Mouse (Mus musculus): Measurements from ENCODE around the gene Zbtb20. TPM values are rescaled to one million over a fixed set of nuclear protein-coding genes. Genes with fewer than 3 reads are reported as not detected.
A peak's percentile ranks its signal among the peaks of the same experiment; 100 is the strongest.

Gene Zbtb20
- total and polyA plus RNA-seq, 3 experiments, result 31.1 to 199 (median 161) TPM

DNA sequence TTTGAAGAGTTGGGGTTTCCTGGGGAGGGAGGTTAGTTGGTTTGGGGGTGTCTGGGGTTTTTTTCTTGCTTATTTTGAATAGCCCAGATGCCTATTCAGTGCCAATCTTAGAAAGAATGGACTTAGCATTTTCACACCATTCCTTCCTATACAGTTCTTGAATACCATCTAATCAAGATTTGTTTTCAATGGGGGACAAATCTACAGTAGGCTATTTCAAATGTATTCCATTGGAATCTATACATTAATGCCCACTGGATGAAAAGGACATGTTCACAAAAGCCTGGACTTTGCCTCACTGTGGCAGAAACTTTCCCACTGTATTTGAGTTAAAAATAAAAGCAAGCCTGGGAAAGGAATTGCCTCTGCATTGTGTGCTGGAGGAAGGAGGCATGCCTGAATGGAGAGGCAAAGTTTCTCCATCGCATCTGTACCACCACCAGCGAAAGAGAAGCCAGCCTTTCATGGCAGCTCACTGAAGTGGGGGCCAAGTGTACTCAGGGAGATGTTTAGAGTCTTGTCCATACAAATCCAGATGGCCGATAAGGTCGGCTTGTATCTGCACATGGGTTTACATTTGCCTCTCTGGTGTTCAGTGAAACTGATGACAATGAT lies 728.8 kb downstream of the Zbtb20 start:
- no peak overlapping the region for H3K27ac ChIP-seq
- H3K27me3 ChIP-seq (ENCODE audit: control insufficient read depth, insufficient read depth, low read length), result no peaks in the 10 kb centered on the region
- peaks cover 21% of the 10 kb centered on the region for H3K36me3 ChIP-seq (ENCODE audit: control insufficient read depth, insufficient read depth, low read length)
- TF ChIP-seq CTCF (IDR thresholded peaks at IDR 0.05) (no peak), POLR2A (IDR thresholded peaks at IDR 0.05; ENCODE audit: insufficient read depth, low read depth, low read length) (no peak), EP300 (IDR thresholded peaks at IDR 0.05; ENCODE audit: insufficient read depth, low read depth, low read length) (no peak)
- 61% methylated on average over 4 of the region's 4 CpGs for WGBS
- no peak overlapping the region for H3K4me3 ChIP-seq
- DNase-seq, result no peak
- no peaks in the 10 kb centered on the region for H3K79me2 ChIP-seq (replicated peaks; ENCODE audit: control insufficient read depth, insufficient read depth, low read length)
- H3K9ac ChIP-seq (ENCODE audit: low read depth, low read length), result no peak overlapping the region
- intact Hi-C loops (cut with DNase I), result no loop called here
- H3K4me1 ChIP-seq (ENCODE audit: control insufficient read depth, insufficient read depth, low read length), result peaks cover 3% of the 10 kb centered on the region

DNA sequence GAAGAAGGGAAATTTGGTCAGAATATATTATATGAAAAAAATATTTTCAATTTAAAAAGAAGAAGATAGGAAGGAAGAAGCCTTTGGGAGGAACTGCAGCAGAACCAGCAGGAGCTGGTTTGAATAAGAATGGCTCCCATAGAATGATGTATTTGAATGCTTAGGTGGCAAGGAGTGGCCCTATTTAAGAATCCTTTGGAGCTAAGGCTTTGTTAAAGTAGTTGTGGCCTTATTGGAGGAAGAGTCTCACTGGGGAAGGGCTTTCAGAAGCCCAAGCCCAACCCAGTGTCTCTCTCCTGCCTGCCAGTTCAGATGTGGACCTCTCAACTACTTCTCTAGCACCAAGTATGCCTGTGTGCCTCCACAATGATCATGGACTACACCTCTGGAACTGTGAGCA lies 731.4 kb downstream of the Zbtb20 start:
- Histone ChIP-seq H3K79me2 (replicated peaks; ENCODE audit: control insufficient read depth, insufficient read depth, low read length) (no peaks in the 10 kb centered on the region), H3K27me3 (ENCODE audit: control insufficient read depth, insufficient read depth, low read length) (no peaks in the 10 kb centered on the region), H3K4me3 (no peak overlapping the region), H3K4me1 (ENCODE audit: control insufficient read depth, insufficient read depth, low read length) (peaks cover 2% of the 10 kb centered on the region; the same call in 1 of the 2 replicates), H3K9ac (ENCODE audit: low read depth, low read length) (no peak overlapping the region), H3K36me3 (ENCODE audit: control insufficient read depth, insufficient read depth, low read length) (peaks cover 11% of the 10 kb centered on the region), H3K27ac (peak overlapping the region; percentile 43)
- TF ChIP-seq CTCF (IDR thresholded peaks at IDR 0.05) (no peak), POLR2A (IDR thresholded peaks at IDR 0.05; ENCODE audit: insufficient read depth, low read depth, low read length) (no peak), EP300 (IDR thresholded peaks at IDR 0.05; ENCODE audit: insufficient read depth, low read depth, low read length) (no peak)
- intact Hi-C loops (cut with DNase I), result no loop called here
- no peak for DNase-seq

DNA sequence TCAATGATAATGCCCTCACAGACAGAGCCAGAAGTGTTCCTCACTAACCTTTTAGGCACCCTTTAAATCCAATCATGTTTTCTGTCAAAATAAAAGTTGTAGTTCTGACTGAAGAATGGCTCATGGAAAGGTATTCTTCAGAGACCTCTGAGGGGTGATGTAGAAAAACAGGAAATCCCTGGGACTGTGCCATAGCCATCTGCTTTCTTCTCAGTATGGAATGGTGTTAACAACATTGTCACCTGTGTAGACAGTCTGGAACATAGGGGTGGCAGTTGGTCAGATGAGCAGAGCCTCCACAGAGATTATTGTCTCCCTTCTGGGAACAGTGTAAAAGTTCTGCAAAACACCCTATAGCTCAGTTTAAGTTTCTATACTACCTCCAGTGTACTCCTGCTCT lies 732.4 kb downstream of the Zbtb20 start:
- H3K9ac ChIP-seq (ENCODE audit: low read depth, low read length), result no peak overlapping the region
- no peak for DNase-seq
- peaks cover 2% of the 10 kb centered on the region; the same call in 1 of the 2 replicates for H3K4me1 ChIP-seq (ENCODE audit: control insufficient read depth, insufficient read depth, low read length)
- no peaks in the 10 kb centered on the region for H3K79me2 ChIP-seq (replicated peaks; ENCODE audit: control insufficient read depth, insufficient read depth, low read length)
- no peaks in the 10 kb centered on the region for H3K27me3 ChIP-seq (ENCODE audit: control insufficient read depth, insufficient read depth, low read length)
- H3K27ac ChIP-seq, result no peak overlapping the region
- peaks cover 13% of the 10 kb centered on the region for H3K36me3 ChIP-seq (ENCODE audit: control insufficient read depth, insufficient read depth, low read length)
- intact Hi-C loops (cut with DNase I), result no loop called here
- TF ChIP-seq EP300 (IDR thresholded peaks at IDR 0.05; ENCODE audit: insufficient read depth, low read depth, low read length), result no peak
- no peak for TF ChIP-seq CTCF (IDR thresholded peaks at IDR 0.05)
- no peak for TF ChIP-seq POLR2A (IDR thresholded peaks at IDR 0.05; ENCODE audit: insufficient read depth, low read depth, low read length)
- no peak overlapping the region for H3K4me3 ChIP-seq

DNA sequence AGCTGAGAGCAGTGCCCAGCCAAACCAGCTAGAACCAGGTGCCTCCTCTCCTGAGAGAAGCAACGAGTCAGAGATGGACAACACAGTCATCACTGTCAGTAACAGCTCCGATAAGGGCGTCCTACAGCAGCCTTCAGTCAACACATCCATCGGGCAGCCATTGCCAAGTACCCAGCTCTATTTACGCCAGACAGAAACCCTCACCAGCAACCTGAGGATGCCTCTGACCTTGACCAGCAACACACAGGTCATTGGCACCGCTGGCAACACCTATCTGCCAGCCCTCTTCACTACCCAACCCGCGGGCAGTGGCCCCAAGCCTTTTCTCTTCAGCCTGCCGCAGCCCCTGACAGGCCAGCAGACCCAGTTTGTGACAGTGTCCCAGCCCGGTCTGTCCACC lies 734.7 kb downstream of the Zbtb20 start:
- Histone ChIP-seq H3K4me1 (ENCODE audit: control insufficient read depth, insufficient read depth, low read length) (peaks cover 2% of the 10 kb centered on the region; the same call in 1 of the 2 replicates), H3K27ac (peak overlapping the region; percentile 81), H3K79me2 (replicated peaks; ENCODE audit: control insufficient read depth, insufficient read depth, low read length) (no peaks in the 10 kb centered on the region), H3K9ac (ENCODE audit: low read depth, low read length) (no peak overlapping the region), H3K27me3 (ENCODE audit: control insufficient read depth, insufficient read depth, low read length) (no peaks in the 10 kb centered on the region), H3K4me3 (no peak overlapping the region), H3K36me3 (ENCODE audit: control insufficient read depth, insufficient read depth, low read length) (peaks cover 22% of the 10 kb centered on the region)
- peak; percentile 59 to 78 for DNase-seq
- TF ChIP-seq POLR2A (IDR thresholded peaks at IDR 0.05; ENCODE audit: insufficient read depth, low read depth, low read length) (0 out of 2 replicates have a peak, but pooled peaks have one; percentile 10), CTCF (IDR thresholded peaks at IDR 0.05) (no peak), EP300 (IDR thresholded peaks at IDR 0.05; ENCODE audit: insufficient read depth, low read depth, low read length) (peak; percentile 90)
- 57% methylated on average over 10 of the region's 10 CpGs for WGBS
- intact Hi-C loops (cut with DNase I), result no loop called here

DNA sequence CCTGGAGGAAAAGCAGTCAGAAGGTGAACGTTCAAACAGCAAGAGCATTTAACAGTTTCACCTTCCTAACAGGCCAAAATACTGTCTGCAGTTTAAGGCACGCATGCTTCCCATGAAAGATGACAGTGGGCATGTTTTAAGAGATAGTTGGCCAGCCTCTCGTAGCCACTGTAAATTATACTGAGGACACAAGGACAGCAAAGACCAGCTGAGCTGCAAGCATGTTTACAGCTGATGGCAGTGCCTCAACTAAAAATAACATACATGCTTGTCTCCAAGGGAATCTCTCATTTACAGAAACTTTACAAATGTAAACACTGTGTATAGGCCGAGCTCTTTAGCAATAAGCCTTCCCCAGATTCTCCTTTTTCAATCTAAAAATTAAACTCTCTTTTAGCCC lies 740.7 kb downstream of the Zbtb20 start:
- TF ChIP-seq EP300 (IDR thresholded peaks at IDR 0.05; ENCODE audit: insufficient read depth, low read depth, low read length) (no peak), POLR2A (IDR thresholded peaks at IDR 0.05; ENCODE audit: insufficient read depth, low read depth, low read length) (no peak), CTCF (IDR thresholded peaks at IDR 0.05) (no peak)
- no peak for DNase-seq
- H3K27ac ChIP-seq, result peak overlapping the region; percentile 32
- no peaks in the 10 kb centered on the region for H3K27me3 ChIP-seq (ENCODE audit: control insufficient read depth, insufficient read depth, low read length)
- peaks cover 2% of the 10 kb centered on the region; the same call in 1 of the 2 replicates for H3K79me2 ChIP-seq (replicated peaks; ENCODE audit: control insufficient read depth, insufficient read depth, low read length)
- intact Hi-C loops (cut with DNase I), result no loop called here
- WGBS, result 72% methylated on average over 4 of the region's 4 CpGs
- no peak overlapping the region for H3K9ac ChIP-seq (ENCODE audit: low read depth, low read length)
- peaks cover 36% of the 10 kb centered on the region for H3K36me3 ChIP-seq (ENCODE audit: control insufficient read depth, insufficient read depth, low read length)
- peaks cover 4% of the 10 kb centered on the region for H3K4me1 ChIP-seq (ENCODE audit: control insufficient read depth, insufficient read depth, low read length)
- no peak overlapping the region for H3K4me3 ChIP-seq

DNA sequence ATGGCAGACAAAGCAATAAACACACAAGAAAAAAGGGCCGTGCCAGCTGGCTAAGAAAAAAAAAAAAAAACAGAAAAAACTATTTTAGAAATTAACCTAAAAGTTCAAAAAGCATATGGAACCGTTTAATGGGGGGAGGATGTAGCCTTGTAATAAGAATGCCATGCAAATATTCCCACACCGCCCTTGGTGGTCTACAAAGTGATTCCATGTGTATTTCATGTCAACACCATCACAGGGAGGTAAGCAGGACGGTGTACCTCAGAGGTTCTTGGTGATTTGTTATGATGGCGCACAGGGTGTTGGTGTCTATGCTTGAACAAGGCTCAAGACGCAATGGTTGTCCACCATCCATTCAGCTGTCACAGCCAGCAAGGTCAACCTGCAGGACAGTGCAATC lies 741.7 kb downstream of the Zbtb20 start:
- 94% methylated on average over 6 of the region's 6 CpGs for WGBS
- Histone ChIP-seq H3K4me1 (ENCODE audit: control insufficient read depth, insufficient read depth, low read length) (peaks cover 4% of the 10 kb centered on the region), H3K79me2 (replicated peaks; ENCODE audit: control insufficient read depth, insufficient read depth, low read length) (peaks cover 2% of the 10 kb centered on the region; the same call in 1 of the 2 replicates), H3K4me3 (no peak overlapping the region), H3K36me3 (ENCODE audit: control insufficient read depth, insufficient read depth, low read length) (peaks cover 39% of the 10 kb centered on the region), H3K27ac (no peak overlapping the region), H3K27me3 (ENCODE audit: control insufficient read depth, insufficient read depth, low read length) (no peaks in the 10 kb centered on the region), H3K9ac (ENCODE audit: low read depth, low read length) (no peak overlapping the region)
- intact Hi-C loops (cut with DNase I), result no loop called here
- no peak for TF ChIP-seq CTCF (IDR thresholded peaks at IDR 0.05)
- TF ChIP-seq POLR2A (IDR thresholded peaks at IDR 0.05; ENCODE audit: insufficient read depth, low read depth, low read length), result no peak
- TF ChIP-seq EP300 (IDR thresholded peaks at IDR 0.05; ENCODE audit: insufficient read depth, low read depth, low read length), result no peak
- no peak for DNase-seq

Data from heart, adult 2 months (tissue).